Mouse (Mus musculus): Measurements from ENCODE around the gene Aldh1b1. TPM values are rescaled to one million over a fixed set of nuclear protein-coding genes. Genes with fewer than 3 reads are reported as not detected.

Aldh1b1 gene
- polyA plus RNA-seq (2012; rRNA removed), result 9.8 and 11.4 TPM in 2 replicates

DNA sequence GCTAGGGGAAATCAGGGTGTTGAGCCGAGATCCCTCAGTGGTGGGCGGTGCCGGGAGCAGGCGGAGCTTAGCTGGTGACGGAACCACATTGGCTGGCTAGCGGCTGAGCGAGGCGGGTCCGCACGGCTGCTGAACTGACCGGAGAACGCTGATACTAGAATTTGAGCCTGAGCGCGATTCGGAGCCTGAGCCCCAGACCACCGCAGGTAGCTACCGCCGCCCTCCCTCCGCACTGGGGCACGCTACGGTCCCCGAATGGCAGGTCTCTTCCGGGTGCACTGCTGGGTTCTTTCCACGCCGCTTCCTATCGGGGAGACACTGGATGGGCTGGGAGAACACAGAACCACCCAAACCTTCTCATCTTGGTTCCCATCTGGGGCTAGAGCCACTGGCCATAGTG is at the start of gene Aldh1b1:
Aldh1b1 (plus strand) TSS at position 59 of the 400 bp plus-strand sequence.
- peak; percentile 90 for DNase-seq (ENCODE audit: low read depth)
- no peak for TF ChIP-seq POLR2A (IDR thresholded peaks at IDR 0.05; ENCODE audit: borderline replicate concordance, extremely low read depth, insufficient read depth, insufficient read length, poor library complexity, severe bottlenecking)
- TF ChIP-seq CTCF (IDR thresholded peaks at IDR 0.05; ENCODE audit: borderline replicate concordance, extremely low read depth, insufficient read depth, insufficient read length), result no peak

DNA sequence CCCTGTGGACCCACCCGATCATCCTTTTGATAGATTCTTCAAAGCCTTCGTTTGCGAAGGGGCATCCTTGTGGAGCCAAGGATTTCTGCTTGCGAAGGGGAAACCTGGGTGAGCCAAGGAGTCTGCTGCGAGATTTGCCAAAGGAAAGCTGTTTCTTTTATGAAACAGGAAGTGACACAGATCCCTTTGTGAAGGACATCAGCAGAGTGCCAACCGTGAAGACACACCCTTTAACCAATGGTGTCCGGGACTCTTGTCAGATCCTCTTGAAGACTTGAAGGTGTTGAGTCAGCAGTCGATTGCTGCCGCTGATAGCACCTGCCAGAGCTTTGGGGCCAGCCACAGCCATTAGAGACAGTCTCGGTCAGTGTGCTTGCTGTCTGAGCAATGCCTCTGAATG is 49.4 kb upstream of the Aldh1b1 start:
- TF ChIP-seq CTCF (IDR thresholded peaks at IDR 0.05; ENCODE audit: borderline replicate concordance, extremely low read depth, insufficient read depth, insufficient read length) (no peak), POLR2A (IDR thresholded peaks at IDR 0.05; ENCODE audit: borderline replicate concordance, extremely low read depth, insufficient read depth, insufficient read length, poor library complexity, severe bottlenecking) (no peak)
- no peak for DNase-seq (ENCODE audit: low read depth)

DNA sequence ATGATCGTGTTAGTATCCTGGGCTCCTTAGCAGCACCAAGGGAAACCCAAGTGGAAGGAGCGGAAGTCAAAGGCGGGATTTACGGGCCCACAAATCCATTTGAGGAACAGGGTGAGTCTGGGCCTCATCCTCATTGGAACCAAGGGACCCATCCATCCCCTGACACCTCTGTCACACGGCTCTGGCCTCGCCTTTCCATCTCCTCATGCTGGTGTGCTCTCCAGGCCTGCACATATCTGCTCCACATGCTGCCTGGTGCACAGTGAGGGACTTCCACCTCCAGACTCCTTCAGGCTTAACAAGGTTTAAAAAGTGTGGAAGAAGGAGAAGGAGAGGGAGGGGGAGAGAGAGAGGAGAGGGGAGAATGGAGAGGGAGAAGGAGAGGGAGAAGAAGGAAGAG is 48.3 kb upstream of the Aldh1b1 start:
- TF ChIP-seq CTCF (IDR thresholded peaks at IDR 0.05; ENCODE audit: borderline replicate concordance, extremely low read depth, insufficient read depth, insufficient read length) (no peak), POLR2A (IDR thresholded peaks at IDR 0.05; ENCODE audit: borderline replicate concordance, extremely low read depth, insufficient read depth, insufficient read length, poor library complexity, severe bottlenecking) (no peak)

DNA sequence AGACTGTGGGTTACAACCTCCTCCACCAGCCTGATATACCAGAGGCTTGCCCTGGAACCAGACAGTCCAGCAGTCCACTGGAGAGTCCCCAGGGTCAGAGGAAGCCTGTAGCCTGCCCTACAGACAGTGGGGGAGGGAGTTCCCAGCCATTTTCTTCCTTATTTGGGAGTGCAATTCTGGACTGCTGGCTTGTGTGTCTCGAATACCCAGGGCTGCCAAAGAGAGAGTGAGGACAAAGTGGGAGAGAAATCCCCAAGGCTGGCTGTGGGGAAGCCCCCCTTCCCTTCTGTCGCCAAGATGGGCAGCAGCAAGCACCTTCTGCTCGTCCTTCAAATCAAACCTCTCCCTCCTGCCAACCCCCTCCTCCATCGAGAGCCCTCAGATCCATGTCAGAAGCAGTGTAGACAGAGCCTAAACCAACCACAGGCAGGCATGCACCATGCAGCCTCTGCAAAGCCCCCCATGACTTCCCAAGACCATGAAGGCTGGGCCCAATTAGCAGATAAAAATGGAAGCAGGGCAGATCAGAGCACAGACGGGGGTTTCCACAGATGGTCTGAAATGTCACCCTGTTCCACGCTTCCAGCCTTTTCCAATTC is 45.5 kb upstream of the Aldh1b1 start:
- TF ChIP-seq POLR2A (IDR thresholded peaks at IDR 0.05; ENCODE audit: borderline replicate concordance, extremely low read depth, insufficient read depth, insufficient read length, poor library complexity, severe bottlenecking) (no peak), CTCF (IDR thresholded peaks at IDR 0.05; ENCODE audit: borderline replicate concordance, extremely low read depth, insufficient read depth, insufficient read length) (no peak)
- DNase-seq (ENCODE audit: low read depth), result peak; percentile 87

More for the DNA sequence above, 48.3 kb upstream of the Aldh1b1 start:
- no peak for DNase-seq (ENCODE audit: low read depth)

DNA sequence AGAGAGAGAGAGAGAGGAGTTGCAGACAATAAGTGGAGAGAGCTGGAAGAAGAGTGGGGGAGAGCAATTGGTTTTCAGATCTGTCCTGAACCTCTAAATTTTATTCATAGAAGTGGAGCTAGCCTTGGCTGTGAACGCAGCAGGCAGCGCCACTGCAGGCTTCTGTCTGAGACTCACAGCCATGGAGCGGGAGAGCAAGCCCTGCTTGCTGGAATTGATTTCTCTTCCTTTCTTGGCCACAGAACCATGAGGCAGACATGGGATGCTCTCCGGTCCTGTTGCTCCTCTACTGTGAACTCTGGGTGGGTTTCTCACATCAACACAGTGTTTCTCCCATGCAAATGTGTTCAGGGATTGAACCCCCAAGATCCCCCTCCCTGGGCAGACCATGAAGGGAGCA is 44.7 kb upstream of the Aldh1b1 start:
- peak; percentile 71 for DNase-seq (ENCODE audit: low read depth)
- TF ChIP-seq CTCF (IDR thresholded peaks at IDR 0.05; ENCODE audit: borderline replicate concordance, extremely low read depth, insufficient read depth, insufficient read length) (no peak), POLR2A (IDR thresholded peaks at IDR 0.05; ENCODE audit: borderline replicate concordance, extremely low read depth, insufficient read depth, insufficient read length, poor library complexity, severe bottlenecking) (no peak)

DNA sequence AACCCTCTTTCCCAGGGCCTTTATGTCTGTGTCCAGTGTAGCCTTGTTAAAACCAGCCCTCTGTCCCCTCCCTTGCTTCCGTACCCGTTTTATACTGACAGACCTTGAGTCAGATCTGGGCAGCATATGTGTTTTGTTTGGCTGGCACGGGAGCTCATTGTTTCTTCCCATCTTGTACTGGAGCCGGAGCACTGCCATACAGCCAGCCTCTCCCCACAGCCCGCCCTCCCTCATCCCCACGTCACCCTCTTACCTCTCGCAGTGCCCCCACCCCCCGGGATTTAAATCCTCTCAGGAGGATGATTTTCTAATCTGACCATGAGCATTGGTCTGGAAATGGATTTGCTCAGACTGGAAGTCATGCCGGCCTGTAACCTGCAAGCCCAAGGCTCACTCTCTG is 43.7 kb upstream of the Aldh1b1 start:
- DNase-seq (ENCODE audit: low read depth), result peak; percentile 88
- no peak for TF ChIP-seq POLR2A (IDR thresholded peaks at IDR 0.05; ENCODE audit: borderline replicate concordance, extremely low read depth, insufficient read depth, insufficient read length, poor library complexity, severe bottlenecking)
- TF ChIP-seq CTCF (IDR thresholded peaks at IDR 0.05; ENCODE audit: borderline replicate concordance, extremely low read depth, insufficient read depth, insufficient read length), result no peak

DNA sequence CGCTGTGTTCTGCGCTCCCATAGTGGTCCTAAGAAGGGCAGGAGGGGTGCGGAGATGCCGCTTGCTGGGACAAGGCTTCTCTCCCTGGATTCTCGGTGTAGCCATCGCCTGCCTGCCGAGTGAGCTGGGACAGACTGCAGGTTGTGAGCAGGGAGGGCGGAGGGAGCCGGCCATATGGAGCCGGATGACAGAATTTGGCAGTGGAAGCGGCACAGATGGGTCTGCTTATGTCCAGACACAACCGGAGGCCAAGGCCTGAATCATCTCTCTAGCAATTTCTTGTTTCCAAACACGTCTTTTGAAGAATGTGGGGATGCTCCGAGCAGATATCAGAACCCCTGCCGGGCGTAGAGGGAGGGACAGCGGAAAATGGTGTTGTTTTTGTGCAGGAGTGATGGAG is 42.9 kb upstream of the Aldh1b1 start:
- no peak for TF ChIP-seq POLR2A (IDR thresholded peaks at IDR 0.05; ENCODE audit: borderline replicate concordance, extremely low read depth, insufficient read depth, insufficient read length, poor library complexity, severe bottlenecking)
- TF ChIP-seq CTCF (IDR thresholded peaks at IDR 0.05; ENCODE audit: borderline replicate concordance, extremely low read depth, insufficient read depth, insufficient read length), result no peak

DNA sequence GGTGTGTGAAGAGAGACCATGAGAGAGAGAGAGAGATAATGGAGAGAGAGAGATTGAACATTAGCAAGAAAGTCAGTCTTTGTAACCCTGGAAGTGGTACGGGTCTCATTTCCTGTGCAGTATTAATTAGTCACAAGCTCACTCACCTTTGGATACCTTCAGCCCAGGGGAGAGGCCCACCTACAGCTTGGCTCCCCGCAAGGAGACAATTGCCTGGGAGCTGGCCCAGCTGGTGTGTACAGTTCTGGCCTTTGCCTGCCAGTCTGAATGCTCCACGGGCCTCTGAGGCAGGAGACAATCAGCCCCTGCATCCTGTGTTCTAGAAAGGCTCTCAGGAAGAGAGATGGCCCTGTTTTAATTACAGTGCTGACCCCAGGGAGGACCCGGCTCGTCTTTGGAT is 40.9 kb upstream of the Aldh1b1 start:
- TF ChIP-seq POLR2A (IDR thresholded peaks at IDR 0.05; ENCODE audit: borderline replicate concordance, extremely low read depth, insufficient read depth, insufficient read length, poor library complexity, severe bottlenecking) (no peak), CTCF (IDR thresholded peaks at IDR 0.05; ENCODE audit: borderline replicate concordance, extremely low read depth, insufficient read depth, insufficient read length) (no peak)
- no peak for DNase-seq (ENCODE audit: low read depth)

More for the DNA sequence above, 42.9 kb upstream of the Aldh1b1 start:
- DNase-seq (ENCODE audit: low read depth), result peak; percentile 93

DNA sequence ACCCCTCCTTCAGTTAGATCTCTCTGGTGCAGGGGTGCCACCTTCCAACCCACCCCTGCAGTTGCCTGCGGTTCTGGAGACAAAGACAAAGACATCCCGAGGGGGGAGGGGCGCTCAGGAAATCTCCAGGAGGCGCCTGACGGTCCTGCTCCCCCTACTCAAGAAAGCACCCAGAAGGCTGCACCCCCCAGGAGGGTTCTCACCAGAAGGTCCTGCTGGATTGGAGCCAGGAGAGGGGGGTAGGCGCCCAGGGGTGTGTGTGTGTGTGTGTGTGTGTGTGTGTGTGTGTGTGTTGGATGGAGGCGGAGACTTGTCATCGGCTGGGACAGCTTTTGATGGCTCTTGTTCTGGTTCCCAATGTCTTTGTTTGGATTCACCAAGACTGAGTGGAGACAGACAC is 39.4 kb upstream of the Aldh1b1 start:
- DNase-seq (ENCODE audit: low read depth), result peak; percentile 87
- no peak for TF ChIP-seq CTCF (IDR thresholded peaks at IDR 0.05; ENCODE audit: borderline replicate concordance, extremely low read depth, insufficient read depth, insufficient read length)
- TF ChIP-seq POLR2A (IDR thresholded peaks at IDR 0.05; ENCODE audit: borderline replicate concordance, extremely low read depth, insufficient read depth, insufficient read length, poor library complexity, severe bottlenecking), result no peak

DNA sequence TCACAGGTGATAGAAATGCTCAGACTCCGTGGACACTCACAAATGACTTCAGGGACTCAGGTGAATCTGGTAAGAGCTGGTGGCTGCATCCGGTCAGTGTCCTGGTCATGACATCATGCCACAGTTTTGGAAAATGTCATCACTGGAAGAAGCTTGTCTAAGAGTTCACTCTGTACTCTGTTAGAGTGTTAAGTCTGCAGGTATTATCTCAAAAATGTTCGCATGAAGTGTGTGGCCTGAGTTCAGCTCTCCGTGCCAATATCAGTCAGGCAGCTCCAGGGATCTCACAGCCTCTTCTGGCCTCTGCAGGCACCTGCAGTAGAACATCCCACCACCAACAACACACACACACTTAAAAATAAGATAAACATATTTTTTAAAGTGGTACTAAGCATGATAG is 36.2 kb upstream of the Aldh1b1 start:
- no peak for TF ChIP-seq CTCF (IDR thresholded peaks at IDR 0.05; ENCODE audit: borderline replicate concordance, extremely low read depth, insufficient read depth, insufficient read length)
- no peak for TF ChIP-seq POLR2A (IDR thresholded peaks at IDR 0.05; ENCODE audit: borderline replicate concordance, extremely low read depth, insufficient read depth, insufficient read length, poor library complexity, severe bottlenecking)

DNA sequence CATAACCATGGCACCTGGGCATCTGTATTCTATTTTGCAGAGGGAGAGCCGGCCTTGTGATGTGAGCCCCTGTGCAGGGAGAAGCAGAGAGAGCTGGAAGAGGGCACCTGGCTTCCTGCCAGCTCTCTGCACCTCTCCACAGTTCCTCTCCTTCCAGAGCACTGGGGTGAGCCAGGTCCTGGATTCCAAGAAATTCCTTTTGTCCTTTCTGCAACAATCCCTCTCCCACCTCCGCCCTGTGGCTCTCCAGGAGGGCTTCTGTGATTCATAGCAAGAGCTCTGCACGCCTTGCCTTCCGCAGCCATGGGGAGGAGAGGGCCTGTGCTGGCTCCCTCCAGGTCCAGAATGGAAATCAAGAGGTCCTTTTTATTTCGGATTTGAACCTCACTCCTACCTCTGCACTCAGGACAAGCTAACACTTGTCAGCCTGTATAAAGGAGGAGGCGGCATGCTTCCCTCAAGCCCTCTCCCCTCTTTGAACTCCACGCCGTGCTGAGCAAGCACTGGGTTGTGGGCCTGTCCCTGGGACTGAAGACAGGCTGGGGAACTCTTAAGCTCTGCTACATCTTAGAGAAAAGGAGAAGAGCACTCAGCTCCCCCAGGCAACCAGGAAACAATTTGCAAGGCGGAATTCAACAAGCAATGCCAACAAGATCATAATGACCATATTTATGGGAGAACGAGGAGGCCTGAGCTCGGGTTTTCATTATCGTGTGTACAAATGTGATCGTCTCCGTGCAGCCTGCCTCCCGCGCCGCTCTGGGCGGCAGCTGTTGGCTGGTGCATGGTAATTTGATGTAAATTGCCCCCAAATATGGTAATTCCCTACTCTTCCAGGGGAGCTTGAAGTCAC is 35.3 kb upstream of the Aldh1b1 start:
- TF ChIP-seq POLR2A (IDR thresholded peaks at IDR 0.05; ENCODE audit: borderline replicate concordance, extremely low read depth, insufficient read depth, insufficient read length, poor library complexity, severe bottlenecking) (no peak), CTCF (IDR thresholded peaks at IDR 0.05; ENCODE audit: borderline replicate concordance, extremely low read depth, insufficient read depth, insufficient read length) (no peak)
- peak; percentile 92 for DNase-seq (ENCODE audit: low read depth)

More for the DNA sequence above, 36.2 kb upstream of the Aldh1b1 start:
- DNase-seq (ENCODE audit: low read depth), result no peak
